Mouse (Mus musculus): ENCODE measurements at regions not wholly inside any gene's neighbourhood (a gene's known extent, or its start where the extent isn't known, plus 50 kb on each side); places are given as distances from the start of the nearest gene placed in this dataset.

- no peak for TF ChIP-seq POLR2A (IDR thresholded peaks at IDR 0.05; ENCODE audit: insufficient read length, low read depth)
- no peak for TF ChIP-seq TCF3 (IDR thresholded peaks at IDR 0.05; ENCODE audit: insufficient read length, low read depth)
- no peak for TF ChIP-seq POLR2AphosphoS2 (IDR thresholded peaks at IDR 0.05; ENCODE audit: insufficient read length, low read depth)
- no peak for TF ChIP-seq CEBPB (IDR thresholded peaks at IDR 0.05; ENCODE audit: insufficient read depth, poor library complexity, severe bottlenecking)
- no peak for TF ChIP-seq MYOG (IDR thresholded peaks at IDR 0.05; ENCODE audit: control insufficient read depth in 1 of 3, insufficient read depth in 1 of 3, insufficient read length in 2 of 3, low read depth in 2 of 3)
- no peak for TF ChIP-seq MYOD1 (IDR thresholded peaks at IDR 0.05; ENCODE audit: control insufficient read depth in 1 of 3, insufficient read length in 2 of 3, low read depth in 2 of 3)
- TF ChIP-seq E2F4 (IDR thresholded peaks at IDR 0.05; ENCODE audit: insufficient read depth), result no peak
Measured at GRCm38 (mm10) chr2:166492421-166492820, 221.2 kb downstream of the Prex1 start.
